ENCODE assay signal across 8 mouse cellular contexts in the genomic region with DNA sequence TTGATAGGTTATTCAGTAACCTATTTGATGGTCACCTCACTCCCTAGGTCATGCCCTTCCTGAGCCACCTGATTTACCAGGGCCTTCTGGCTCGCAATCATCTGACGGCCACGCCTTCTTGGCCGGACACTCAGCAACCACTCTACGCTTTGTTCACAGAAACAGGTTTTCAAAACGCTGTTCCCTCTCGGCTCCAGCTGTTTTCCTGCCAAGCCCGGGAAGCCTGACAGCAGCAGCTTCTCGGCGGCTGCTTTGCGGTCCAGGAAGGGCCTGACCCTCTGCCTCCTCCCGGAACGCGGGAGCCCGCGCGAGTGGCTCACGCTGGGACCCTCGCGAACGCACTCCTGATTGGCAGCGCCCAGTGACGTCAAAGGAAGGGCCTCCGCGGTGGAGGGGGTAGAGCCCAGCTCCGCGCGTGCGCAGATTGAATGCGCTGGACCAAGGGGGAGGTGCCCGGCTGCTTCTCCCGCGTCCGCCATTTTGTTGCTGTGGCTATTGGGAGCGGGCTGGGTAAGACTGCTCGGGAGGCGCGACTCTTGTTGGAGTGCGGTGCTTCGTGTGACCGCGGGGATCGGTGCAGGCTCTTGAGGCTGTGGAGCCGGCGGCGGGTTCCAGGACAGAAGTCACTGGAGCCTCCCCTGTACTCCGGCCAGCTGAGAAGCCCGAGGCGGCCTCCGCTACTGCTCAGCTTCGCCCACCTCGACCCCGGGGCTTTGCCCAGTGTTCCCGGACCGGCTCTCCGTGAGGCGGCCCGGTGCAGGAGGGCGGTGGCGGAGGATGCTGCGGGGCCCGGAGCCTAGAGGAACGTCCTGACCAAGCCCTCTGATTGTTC. TPM values are rescaled to one million over a fixed set of nuclear protein-coding genes. Genes with fewer than 3 reads are reported as not detected.
DNase-seq lines count a peak whose midpoint lies in the region; ATAC-seq and TF ChIP-seq lines count a peak whose summit lies in the region.

A gene (plus strand): TSS at position 447 of the 832 bp plus-strand sequence.

- peak within 1 kb of the TSS; percentile 99 for H3K4me3 ChIP-seq in cortical plate, adult 2 months (ENCODE audit: insufficient read depth, low read length)

- no peak for TF ChIP-seq CTCF in cortical plate, adult 2 months (IDR thresholded peaks at IDR 0.05; ENCODE audit: extremely low read depth, insufficient read depth, low read length)

- DNase-seq in gastrocnemius, postnatal 10 days = peak; percentile 98
- peak; percentile 99 for DNase-seq in induced T-regulatory cell, adult 2 months (ENCODE audit: low read depth)
- DNase-seq in left cerebral cortex, adult 9 months (ENCODE audit: low spot score in 2 of 2) = peak; percentile 88 to 97
- DNase-seq in right cerebral cortex, postnatal 14 days = peak; percentile 98
- DNase-seq in urinary bladder, postnatal 36 days (ENCODE audit: low spot score in 2 of 2) = peak; percentile 96 to 97

- TF ChIP-seq POLR2A in cortical plate, adult 2 months (IDR thresholded peaks at IDR 0.05; ENCODE audit: extremely low read depth, insufficient read depth, low read length) = peak; percentile 85

- H3K27ac ChIP-seq in cortical plate, adult 2 months (ENCODE audit: insufficient read depth, low read length) = peak within 1 kb of the TSS; percentile 55

- ATAC-seq in activated CD4-positive, CD25-positive, alpha-beta regulatory T cell, adult 4 months = peak; percentile 95
- peak; percentile 95 for ATAC-seq in megakaryocyte progenitor cell, adult 5-6 weeks (replicated peaks; ENCODE audit: poor library complexity)

- peaks cover 4% of the 10 kb centered on the region for H3K4me1 ChIP-seq in cortical plate, adult 2 months (ENCODE audit: control insufficient read depth, insufficient read depth, low read length)

RNA-seq across cellular contexts. Expression of the gene that starts here (rescaled TPM):
- polyA plus RNA-seq in activated CD4-positive, CD25-positive, alpha-beta regulatory T cell, adult 4 months (2017; shearing (Covaris generic)) = 10 to 100 TPM; 16.6 to 21.2 TPM
- polyA plus RNA-seq in cortical plate, adult 2 months (2012; rRNA removed) = 22.3 and 22.8 TPM in 2 replicates
- total RNA-seq in gastrocnemius, postnatal 10 days (2021) = 10 to 100 TPM; 24.4 to 26.7 TPM
- total RNA-seq in megakaryocyte progenitor cell, adult 5-6 weeks (2015) = 24.6 and 25.9 TPM in 2 replicates
- 17.8 and 18.5 TPM in 2 replicates for total RNA-seq in megakaryocyte progenitor cell, adult 5-6 weeks (2017)

Comparison
In these comparisons a context has a peak if more than half of its experiments do, and no peak if none do; other contexts are left out.
1. Peak in every context shown above with its lines: DNase-seq, ATAC-seq, H3K4me3 ChIP-seq and H3K27ac ChIP-seq.